Mouse (Mus musculus): ENCODE data around the gene Ripply3. TPM values are rescaled to one million over a fixed set of nuclear protein-coding genes. Genes with fewer than 3 reads are reported as not detected.

Gene Ripply3
- total RNA-seq (2021): 4.4 and 5.0 TPM in 2 replicates
- long read RNA-seq, experiment 1, partial matches to known transcripts: 0 of 4 reads
- long read RNA-seq, experiment 1, other reads (novel, unspliced or antisense): 1 of 4 reads
- long read RNA-seq, experiment 2, partial matches to known transcripts: 0 of 3 reads
- long read RNA-seq, experiment 2, other reads (novel, unspliced or antisense): 0 of 3 reads

- DNase-seq: peak; percentile 79
Observed at GRCm38 (mm10) chr16:94327781-94328711, at the start of gene Ripply3. Gene Ripply3, plus strand, starts transcription at chr16:94328420.

- no peak for DNase-seq
Observed at GRCm38 (mm10) chr16:94283972-94284371, 44.2 kb upstream of the Ripply3 start.

DNA sequence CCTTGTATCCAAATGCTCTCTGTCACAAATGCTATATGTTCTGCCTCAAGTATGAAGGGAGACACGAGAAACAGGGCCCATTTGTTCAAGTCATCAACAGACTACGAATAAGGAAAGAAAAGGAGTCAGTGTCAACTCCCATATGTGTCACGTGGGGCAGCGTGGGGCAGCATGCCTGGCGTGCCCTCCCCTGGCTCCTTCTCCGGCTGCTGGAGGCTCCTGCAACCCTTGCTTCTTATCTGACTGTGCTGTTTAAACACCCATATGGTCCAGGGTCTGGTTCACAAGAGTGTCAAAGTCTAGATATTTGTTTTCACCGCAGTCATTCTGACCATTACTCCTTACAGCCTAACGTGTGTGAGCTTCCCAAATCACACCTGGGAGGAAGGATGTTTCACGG lies 40.4 kb upstream of the Ripply3 start:
- no peak for DNase-seq

- peak; percentile 62 for DNase-seq
Observed at GRCm38 (mm10) chr16:94289138-94290072, 38.8 kb upstream of the Ripply3 start.

- peak; percentile 92 for DNase-seq
Observed at GRCm38 (mm10) chr16:94290073-94290999, 37.9 kb upstream of the Ripply3 start.

DNA sequence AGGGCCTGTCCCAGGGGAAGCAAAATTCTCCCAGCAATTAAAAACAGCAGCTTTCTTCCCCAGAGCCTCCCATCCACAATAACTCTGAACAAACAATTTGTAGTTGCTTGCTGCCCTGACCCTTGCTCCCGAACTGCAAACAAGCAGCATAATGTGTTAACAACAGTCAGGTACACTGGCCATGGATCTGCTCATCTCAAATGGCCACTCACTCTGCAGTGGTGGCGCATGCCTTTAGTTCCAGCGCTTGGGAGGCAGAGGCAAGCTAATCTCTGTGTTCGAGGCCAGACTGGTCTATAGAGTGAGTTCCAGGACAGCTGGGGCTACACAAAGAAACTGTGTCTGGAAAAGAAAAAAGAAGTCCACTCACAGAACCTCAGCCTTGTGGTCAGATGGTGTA lies 37.1 kb upstream of the Ripply3 start:
- DNase-seq: no peak

DNA sequence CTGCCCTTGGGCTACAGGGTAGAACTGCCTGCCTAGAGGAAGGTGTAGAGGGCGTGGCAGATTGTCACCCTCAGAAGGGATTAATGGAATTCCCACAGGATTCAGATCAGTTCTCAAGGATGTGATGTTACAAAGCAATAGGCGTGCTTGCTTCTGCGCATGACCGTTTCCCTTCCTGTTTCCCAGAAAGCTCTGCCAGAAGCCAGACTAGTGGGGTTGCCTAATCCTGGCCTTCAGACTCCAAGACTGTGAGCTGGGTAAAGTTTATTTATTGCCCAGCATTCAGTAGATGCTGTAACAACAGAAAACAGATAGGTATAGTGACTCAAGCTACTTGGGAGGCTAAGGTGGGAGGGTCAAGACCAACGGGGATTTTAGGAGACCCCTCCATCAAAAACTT lies 30.1 kb upstream of the Ripply3 start:
- peak; percentile 35 for DNase-seq

- DNase-seq: no peak
Observed at GRCm38 (mm10) chr16:94299210-94299609, 29.0 kb upstream of the Ripply3 start.

- no peak for DNase-seq
Observed at GRCm38 (mm10) chr16:94301194-94301593, 27.0 kb upstream of the Ripply3 start.

DNA sequence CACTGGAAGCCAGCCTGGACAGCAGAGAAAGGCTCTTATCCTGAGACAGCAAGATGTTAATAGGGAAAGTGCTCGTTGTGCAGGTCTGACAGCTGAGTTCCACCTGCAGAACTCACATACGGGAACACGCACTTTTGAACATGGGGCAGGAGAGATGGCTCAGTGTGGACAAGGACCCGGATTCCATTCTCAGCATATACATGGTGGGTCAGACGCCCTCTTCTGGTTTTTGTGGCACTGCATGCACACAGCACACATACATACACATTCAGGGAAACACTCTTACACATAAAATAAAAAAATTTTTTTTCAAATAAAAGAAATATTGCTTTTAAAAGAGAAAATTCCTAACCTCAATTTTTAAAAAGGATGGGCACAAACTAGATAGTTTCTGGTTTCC lies 26.5 kb upstream of the Ripply3 start:
- no peak for DNase-seq

- peak; percentile 59 for DNase-seq
Observed at GRCm38 (mm10) chr16:94302274-94303202, 25.7 kb upstream of the Ripply3 start.

- DNase-seq: no peak
Observed at GRCm38 (mm10) chr16:94303203-94303535, 25.1 kb upstream of the Ripply3 start.

GRCm38 (mm10) chr16:94307526-94307925 lies 20.7 kb upstream of the Ripply3 start:
- peak; percentile 29 for DNase-seq

- DNase-seq: peak; percentile 19
Observed at GRCm38 (mm10) chr16:94307942-94308341, 20.3 kb upstream of the Ripply3 start.

- peak; percentile 22 for DNase-seq
Observed at GRCm38 (mm10) chr16:94309025-94309424, 19.2 kb upstream of the Ripply3 start.

GRCm38 (mm10) chr16:94311416-94311815 lies 16.8 kb upstream of the Ripply3 start:
- no peak for DNase-seq

DNA sequence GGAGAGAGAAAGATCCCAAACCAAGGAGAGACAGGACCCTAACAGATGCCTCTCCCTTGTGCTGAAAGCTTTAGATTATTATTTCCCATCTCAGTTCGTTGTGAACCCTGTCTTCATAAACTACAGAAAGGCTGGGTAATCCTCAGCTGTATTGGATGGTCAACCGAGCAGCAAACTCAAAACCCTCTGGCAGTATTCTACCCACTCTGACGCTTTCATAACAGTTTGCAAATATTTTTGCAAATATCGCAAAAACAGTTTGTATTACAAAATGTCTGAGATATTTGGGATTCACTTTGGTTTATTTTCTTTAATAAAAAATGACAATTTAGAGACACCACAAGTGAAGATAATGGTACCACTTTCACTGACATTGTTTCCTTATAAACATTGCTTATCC lies 16.3 kb upstream of the Ripply3 start:
- DNase-seq: no peak

DNA sequence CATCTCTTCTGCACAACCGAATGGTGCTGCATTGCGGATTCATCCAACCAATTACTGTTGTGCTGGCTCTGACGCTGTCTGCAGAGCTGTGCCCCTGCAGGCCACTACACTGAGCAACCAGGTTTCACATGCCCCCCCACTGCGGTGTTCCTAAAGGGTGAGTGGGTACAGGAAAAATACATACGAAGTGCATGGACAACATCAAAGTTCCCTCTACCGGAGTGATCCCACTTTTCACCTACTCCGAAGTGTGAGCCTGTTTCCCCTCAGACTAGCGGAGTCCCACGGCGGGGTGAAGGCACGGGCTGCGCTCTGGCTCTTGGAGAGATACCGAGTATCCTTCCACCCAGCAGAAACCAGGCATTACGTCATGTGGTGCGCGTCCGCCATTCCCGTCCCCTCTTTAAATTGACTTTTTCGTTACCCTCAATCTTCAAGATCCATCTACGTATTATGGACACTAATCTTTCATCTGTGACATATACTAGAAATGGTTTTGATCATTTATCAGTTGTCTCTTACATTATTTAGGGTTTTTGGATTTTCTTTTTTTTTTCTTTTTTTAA lies 15.5 kb upstream of the Ripply3 start:
- DNase-seq: peak; percentile 89

DNA sequence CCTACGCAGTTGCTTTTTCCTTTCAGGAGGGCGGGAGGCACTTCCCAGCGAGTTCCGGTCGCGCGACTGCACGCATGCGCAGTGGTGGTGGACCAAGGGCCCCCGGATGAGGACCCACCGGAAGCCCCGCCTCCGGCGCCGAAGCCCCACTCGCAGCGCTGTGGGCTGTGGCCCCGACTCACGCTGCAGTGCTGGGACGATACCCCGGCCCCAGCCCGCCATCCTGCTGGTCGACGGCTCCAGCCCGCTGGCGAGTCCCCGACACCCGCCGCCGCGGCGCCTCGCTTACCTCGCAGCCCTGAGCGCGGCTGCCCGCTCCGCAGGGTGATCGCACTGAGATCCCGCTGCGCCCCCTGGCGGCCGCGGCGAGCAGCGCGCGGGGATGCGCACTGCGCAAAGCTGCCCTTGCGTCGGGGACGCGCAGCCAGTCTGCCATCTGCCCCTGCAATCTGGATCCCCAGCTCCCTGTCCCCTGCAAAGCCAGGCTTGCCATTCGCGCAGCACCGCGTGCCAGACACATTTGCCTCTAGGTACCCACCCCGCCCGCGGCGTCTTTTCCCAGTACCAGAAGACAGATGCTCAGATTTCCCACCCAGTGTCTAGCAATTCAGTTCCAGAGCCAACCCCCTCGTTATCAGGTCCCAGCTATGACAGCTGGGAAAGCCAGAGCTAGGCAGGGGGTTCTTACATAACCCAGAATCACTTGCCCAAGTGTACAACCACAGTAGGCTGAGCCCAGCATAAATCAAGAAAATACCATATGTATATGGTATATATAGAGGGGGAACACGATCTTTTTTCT lies 14.8 kb upstream of the Ripply3 start, which contains the start of gene Hlcs:
TSS of gene Hlcs (minus strand) at position 343 of the 802 bp plus-strand sequence.
- DNase-seq: peak; percentile 100

Measured in adrenal gland, postnatal 14 days (tissue).